Mouse (Mus musculus) spleen, embryonic (tissue): ENCODE data around the gene Cxcl13.
"Not testable (repeated sequence)": the region's sequence is repeated elsewhere in the genome, so short reads cannot be mapped to it uniquely, and the experiment has no call there.

Source experiments
- CTCF ChIA-PET: fragments of 350-600 bp; sonication (Branson Sonifier 250); formaldehyde crosslinking; loops from one replicate; lab custom pipeline; 2022; lab: Charles Lee

Gene Cxcl13

GRCm38 (mm10) chr5:95956651-95957050 lies at the start of gene Cxcl13:
Cxcl13 (plus strand) TSS chr5:95956951.
- CTCF ChIA-PET = no interaction called here

GRCm38 (mm10) chr5:95911006-95911405 lies 45.7 kb upstream of the Cxcl13 start:
- CTCF ChIA-PET = no interaction called here

- CTCF ChIA-PET = no interaction called here
Measured at GRCm38 (mm10) chr5:95918491-95918890, 38.3 kb upstream of the Cxcl13 start.

GRCm38 (mm10) chr5:95924023-95924422 lies 32.7 kb upstream of the Cxcl13 start:
- CTCF ChIA-PET = no interaction called here

- CTCF ChIA-PET = no interaction called here
Measured at GRCm38 (mm10) chr5:95925204-95925930, 31.4 kb upstream of the Cxcl13 start.

- CTCF ChIA-PET = no interaction called here
Measured at GRCm38 (mm10) chr5:95925931-95926263, 30.9 kb upstream of the Cxcl13 start.

- CTCF ChIA-PET = no interaction called here
Measured at GRCm38 (mm10) chr5:95935035-95935434, 21.7 kb upstream of the Cxcl13 start.

- CTCF ChIA-PET = no interaction called here
Measured at GRCm38 (mm10) chr5:95936068-95936467, 20.7 kb upstream of the Cxcl13 start.

GRCm38 (mm10) chr5:95937129-95937528 lies 19.6 kb upstream of the Cxcl13 start:
- CTCF ChIA-PET = no interaction called here

GRCm38 (mm10) chr5:95938044-95938625 lies 18.6 kb upstream of the Cxcl13 start:
- CTCF ChIA-PET = no interaction called here

GRCm38 (mm10) chr5:95940682-95941221 lies 16.0 kb upstream of the Cxcl13 start:
- CTCF ChIA-PET = interaction anchor here (0.6 kb wide), 1 partner anchor 235 kb away, joined by 4 read pairs; no protein-coding TSS in a partner anchor

- CTCF ChIA-PET = interaction anchor here (0.6 kb wide), 2 partner anchors 235 to 652 kb away, joined by 3 to 4 read pairs; no protein-coding TSS in a partner anchor
Measured at GRCm38 (mm10) chr5:95941562-95941961, 15.2 kb upstream of the Cxcl13 start.

GRCm38 (mm10) chr5:95945120-95945519 lies 11.6 kb upstream of the Cxcl13 start:
- CTCF ChIA-PET = no interaction called here

- CTCF ChIA-PET = no interaction called here
Measured at GRCm38 (mm10) chr5:95946344-95946743, 10.4 kb upstream of the Cxcl13 start.

- CTCF ChIA-PET = no interaction called here
Measured at GRCm38 (mm10) chr5:95948641-95949040, 8.1 kb upstream of the Cxcl13 start.

- CTCF ChIA-PET = no interaction called here
Measured at GRCm38 (mm10) chr5:95949946-95950701, 6.6 kb upstream of the Cxcl13 start.

- CTCF ChIA-PET = no interaction called here
Measured at GRCm38 (mm10) chr5:95964940-95965339, 8.2 kb downstream of the Cxcl13 start.

GRCm38 (mm10) chr5:95966621-95967020 lies 9.9 kb downstream of the Cxcl13 start:
- CTCF ChIA-PET = no interaction called here

- CTCF ChIA-PET = no interaction called here
Measured at GRCm38 (mm10) chr5:95970845-95971244, 14.1 kb downstream of the Cxcl13 start.

GRCm38 (mm10) chr5:95972208-95972607 lies 15.5 kb downstream of the Cxcl13 start:
- CTCF ChIA-PET = no interaction called here

GRCm38 (mm10) chr5:95973806-95974205 lies 17.1 kb downstream of the Cxcl13 start:
- CTCF ChIA-PET = not testable (repeated sequence)

- CTCF ChIA-PET = no interaction called here
Measured at GRCm38 (mm10) chr5:95976299-95976698, 19.5 kb downstream of the Cxcl13 start.
